Mouse (Mus musculus): Measurements from ENCODE around the gene Serpinc1. TPM values are rescaled to one million over a fixed set of nuclear protein-coding genes. Genes with fewer than 3 reads are reported as not detected.
"Not testable (repeated sequence)": the region's sequence is repeated elsewhere in the genome, so short reads cannot be mapped to it uniquely, and the experiment has no call there.

Serpinc1 gene
- under 1 TPM; 0.12 to 0.50 TPM for total RNA-seq (2021)

DNA sequence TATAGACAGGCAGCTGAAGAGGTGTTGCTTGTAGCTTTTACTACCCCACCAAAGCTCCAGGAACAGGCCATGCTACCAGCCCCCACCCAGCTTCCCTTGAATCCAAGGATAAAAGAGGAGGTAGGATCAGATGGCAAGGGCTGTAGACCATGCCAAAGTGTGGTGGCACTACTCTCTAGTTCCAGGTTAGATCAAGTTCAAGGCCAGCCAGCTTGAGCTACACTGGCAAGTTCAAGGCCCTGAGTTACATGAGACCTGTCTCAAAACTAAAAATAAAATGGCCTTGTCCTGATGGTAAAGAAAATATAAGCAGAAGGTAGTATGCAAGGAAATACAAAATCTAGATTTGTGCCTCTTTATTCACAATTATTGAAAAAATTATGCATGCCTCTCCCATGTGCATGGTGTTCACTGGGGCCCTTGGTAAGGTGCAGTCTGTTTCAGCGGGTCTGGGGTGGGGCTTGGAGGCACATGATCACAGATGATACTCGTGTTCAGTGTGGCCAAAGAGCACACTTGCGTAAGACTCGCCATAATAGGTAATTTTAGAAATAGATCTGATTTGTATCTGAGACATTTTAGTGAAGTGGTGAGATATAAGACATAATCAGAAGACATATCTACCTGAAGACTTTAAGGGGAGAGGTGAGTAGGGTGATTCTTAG is at the start of gene Serpinc1:
TSS of gene Serpinc1 (plus strand) at position 515 of the 665 bp plus-strand sequence.
- intact Hi-C loops (cut with DNase I) = loop anchor here (10.0 kb wide), 1 partner anchor 217 kb away; no protein-coding TSS in a partner anchor
- DNase-seq (ENCODE audit: low spot score in 2 of 2) = no peak

DNA sequence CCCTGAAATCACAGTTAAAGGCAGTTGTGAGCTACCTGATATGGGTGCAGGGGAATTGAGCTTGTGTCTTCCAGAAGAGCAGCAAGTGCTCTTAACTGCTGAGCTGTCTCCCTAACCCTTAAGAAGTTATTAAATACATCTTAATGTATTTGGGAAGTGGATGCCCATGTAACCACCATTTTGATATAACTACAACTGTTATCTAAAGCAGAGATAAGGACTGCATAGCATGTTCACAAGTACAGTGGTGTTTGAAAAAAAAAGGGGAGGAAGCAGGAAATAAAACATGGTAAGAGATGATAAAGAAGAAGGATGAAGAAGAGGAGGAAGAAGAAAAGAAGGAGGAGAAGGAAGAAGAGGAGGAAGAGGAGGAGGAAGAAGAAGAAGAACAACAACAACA is 47.1 kb upstream of the Serpinc1 start:
- intact Hi-C loops (cut with DNase I) = loop anchor here (10.0 kb wide), 1 partner anchor 77 kb away; no protein-coding TSS in a partner anchor

DNA sequence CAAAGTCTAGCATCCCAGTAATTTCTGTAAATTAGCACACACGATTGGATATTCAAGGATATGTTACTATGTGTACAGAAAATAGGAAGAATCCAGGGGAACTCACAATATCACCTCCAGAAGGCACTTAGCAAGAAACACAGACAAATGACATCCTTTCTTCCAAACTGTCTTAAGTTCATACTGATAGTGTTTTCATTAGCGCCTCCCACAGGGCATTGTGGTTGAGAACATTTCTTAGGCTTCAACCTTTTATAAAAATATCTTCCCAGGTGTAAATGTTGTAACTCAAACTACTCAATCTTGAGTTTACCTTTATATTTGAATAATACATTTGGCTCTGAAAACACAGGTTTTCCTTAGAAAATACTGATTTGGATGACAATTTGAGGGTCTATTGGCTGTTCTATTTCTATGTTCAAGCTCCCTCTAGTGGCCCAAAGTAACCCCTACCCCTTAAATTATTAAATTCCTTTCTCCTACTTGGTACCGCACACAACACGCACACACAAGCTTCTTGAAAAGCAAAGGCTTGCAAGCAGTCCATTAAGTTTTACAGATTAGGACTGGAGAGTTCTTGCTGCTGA is 44.4 kb upstream of the Serpinc1 start:
- intact Hi-C loops (cut with DNase I) = loop anchor here (2.0 to 10.0 kb wide), 2 partner anchors 79 to 191 kb away; no protein-coding TSS in a partner anchor

More for the DNA sequence above, 47.1 kb upstream of the Serpinc1 start:
- DNase-seq (ENCODE audit: low spot score in 2 of 2) = no peak

GRCm38 (mm10) chr1:160935551-160935950 is 42.8 kb upstream of the Serpinc1 start:
- intact Hi-C loops (cut with DNase I) = loop anchor here (2.0 to 10.0 kb wide), 2 partner anchors 81 to 193 kb away; no protein-coding TSS in a partner anchor
- DNase-seq (ENCODE audit: low spot score in 2 of 2) = no peak

More for the DNA sequence above, 44.4 kb upstream of the Serpinc1 start:
- no peak for DNase-seq (ENCODE audit: low spot score in 2 of 2)

DNA sequence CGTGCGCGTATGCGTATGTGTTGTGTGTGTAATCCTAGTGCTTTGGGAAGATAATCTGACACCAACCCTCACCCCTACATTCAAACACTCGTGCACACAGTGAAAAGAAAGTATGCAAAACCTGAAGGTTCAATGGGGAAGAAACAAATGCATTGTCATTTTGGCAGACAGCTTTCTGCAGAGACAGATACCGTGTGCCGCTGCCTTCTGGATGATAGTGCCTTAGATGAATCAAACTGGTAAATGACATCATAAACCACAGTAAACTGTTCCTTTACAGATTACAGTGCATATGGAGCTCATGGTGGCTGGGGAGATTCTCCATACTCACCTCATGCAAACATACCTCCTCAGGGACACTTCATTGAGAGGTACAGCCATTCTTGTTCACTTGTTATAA is 15.2 kb upstream of the Serpinc1 start:
- intact Hi-C loops (cut with DNase I) = no loop called here

DNA sequence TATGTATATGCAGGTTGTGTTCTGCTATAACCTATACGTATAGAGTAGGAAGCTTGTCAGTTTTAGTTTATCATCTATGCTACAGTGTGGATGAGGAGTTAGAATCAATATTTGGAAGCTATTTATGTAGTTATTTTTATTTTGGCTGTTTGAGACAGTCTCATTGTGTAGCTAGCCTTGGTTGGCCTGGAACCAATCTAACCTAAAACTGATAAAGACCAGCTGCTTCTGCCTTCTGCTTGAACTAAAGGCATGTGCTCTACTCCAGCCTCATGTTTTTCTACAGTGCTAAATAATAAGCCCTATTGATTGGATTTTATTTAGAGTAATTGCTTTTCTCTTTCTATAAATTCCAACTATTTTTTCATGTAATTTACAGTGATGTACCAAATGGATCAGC is 11.1 kb upstream of the Serpinc1 start:
- DNase-seq (ENCODE audit: low spot score in 2 of 2) = no peak
- intact Hi-C loops (cut with DNase I) = no loop called here

More for the DNA sequence above, 15.2 kb upstream of the Serpinc1 start:
- no peak for DNase-seq (ENCODE audit: low spot score in 2 of 2)

GRCm38 (mm10) chr1:160968643-160969042 is 9.7 kb upstream of the Serpinc1 start:
- intact Hi-C loops (cut with DNase I) = no loop called here
- no peak for DNase-seq (ENCODE audit: low spot score in 2 of 2)

DNA sequence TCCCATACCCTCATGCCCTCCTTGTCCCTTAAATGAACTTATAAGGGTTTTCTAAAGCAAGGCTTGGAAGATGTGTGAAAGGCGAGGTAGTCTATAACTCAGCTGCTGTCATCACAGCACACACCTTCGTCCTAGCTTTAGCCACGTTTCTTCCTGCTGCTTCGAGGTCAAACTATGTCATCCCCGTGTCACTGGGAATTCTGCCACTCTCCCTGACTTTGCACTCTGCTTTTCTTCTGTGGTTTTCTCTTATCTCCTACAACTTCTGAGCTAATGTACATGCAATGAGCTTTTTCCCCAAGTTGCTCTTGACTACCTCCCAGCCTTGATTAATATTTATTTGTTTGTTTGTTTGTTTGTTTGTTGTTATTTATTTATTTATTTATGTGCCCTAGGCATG is 1.6 kb downstream of the Serpinc1 start:
- no peak for DNase-seq (ENCODE audit: low spot score in 2 of 2)
- intact Hi-C loops (cut with DNase I) = no loop called here

GRCm38 (mm10) chr1:160980537-160981234 is 2.3 kb downstream of the Serpinc1 start:
- intact Hi-C loops (cut with DNase I) = no loop called here
- DNase-seq (ENCODE audit: low spot score in 2 of 2) = no peak

GRCm38 (mm10) chr1:160981337-160981736 is 3.0 kb downstream of the Serpinc1 start:
- intact Hi-C loops (cut with DNase I) = no loop called here
- DNase-seq (ENCODE audit: low spot score in 2 of 2) = no peak

DNA sequence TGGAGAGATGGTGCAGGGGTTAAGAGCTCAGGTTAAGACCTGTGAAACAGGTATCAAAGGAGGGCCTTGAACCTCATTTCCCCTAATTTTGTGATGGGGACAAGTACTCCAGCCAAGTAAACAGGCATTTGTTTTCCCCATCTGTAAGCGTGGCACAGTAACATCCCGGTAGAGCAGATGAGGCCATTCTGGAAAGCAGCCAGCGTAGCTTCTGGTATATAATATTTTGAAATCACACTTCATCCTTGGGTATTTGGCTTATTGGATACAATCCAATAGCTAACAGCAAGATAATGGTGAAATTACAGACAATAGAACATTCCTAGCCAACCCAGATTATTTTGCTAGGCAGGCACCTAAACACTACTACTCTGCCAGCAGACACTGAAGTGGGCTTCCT is 4.5 kb downstream of the Serpinc1 start:
- no peak for DNase-seq (ENCODE audit: low spot score in 2 of 2)
- intact Hi-C loops (cut with DNase I) = no loop called here

DNA sequence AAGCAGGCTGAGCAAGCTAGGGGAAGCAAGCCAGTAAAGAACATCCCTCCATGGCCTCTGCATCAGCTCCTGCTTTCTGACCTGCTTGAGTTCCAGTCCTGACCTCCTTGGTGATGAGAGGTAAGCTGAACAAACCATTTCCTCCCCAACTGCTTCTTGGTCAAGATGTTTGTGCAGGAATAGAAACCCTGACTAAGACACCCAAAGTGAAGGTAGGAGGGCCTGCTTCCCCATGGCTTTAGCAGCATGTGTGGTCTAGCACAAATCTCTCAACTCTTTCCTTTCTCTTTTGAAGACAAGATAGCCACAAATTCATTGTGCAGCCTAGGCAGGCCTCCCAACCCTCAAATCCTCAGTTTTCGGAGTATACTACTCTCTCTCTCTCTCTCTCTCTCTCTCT is 6.3 kb downstream of the Serpinc1 start:
- DNase-seq (ENCODE audit: low spot score in 2 of 2); intact Hi-C loops (cut with DNase I): not testable (repeated sequence)

- intact Hi-C loops (cut with DNase I) = no loop called here
- DNase-seq (ENCODE audit: low spot score in 2 of 2) = no peak
Observed at GRCm38 (mm10) chr1:160985477-160985876, 7.1 kb downstream of the Serpinc1 start.

- intact Hi-C loops (cut with DNase I) = no loop called here
- no peak for DNase-seq (ENCODE audit: low spot score in 2 of 2)
Observed at GRCm38 (mm10) chr1:160986881-160987635, 8.7 kb downstream of the Serpinc1 start.

- no peak for DNase-seq (ENCODE audit: low spot score in 2 of 2)
- intact Hi-C loops (cut with DNase I) = no loop called here
Observed at GRCm38 (mm10) chr1:160989395-160989794, 11.0 kb downstream of the Serpinc1 start.

GRCm38 (mm10) chr1:160993851-160994250 is 15.5 kb downstream of the Serpinc1 start:
- intact Hi-C loops (cut with DNase I) = no loop called here
- no peak for DNase-seq (ENCODE audit: low spot score in 2 of 2)

DNA sequence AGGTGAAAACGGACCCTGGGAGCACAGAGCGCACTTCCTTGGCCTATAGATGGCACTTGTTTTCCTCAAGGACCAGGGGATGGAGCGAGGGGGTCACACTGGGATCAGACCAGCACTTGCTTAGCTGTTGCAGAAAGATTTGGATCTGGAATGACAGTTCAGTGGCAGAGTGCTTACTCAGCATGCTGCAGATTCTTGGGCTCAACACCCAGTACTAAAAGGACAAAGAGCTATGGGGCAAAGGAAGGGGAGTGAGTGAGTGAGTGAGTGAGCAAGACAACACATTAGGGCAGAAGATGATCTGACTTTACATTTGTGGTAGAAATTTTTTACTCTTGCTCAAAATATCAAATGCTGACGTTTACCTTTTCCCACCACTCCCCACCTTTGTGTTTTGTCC is 26.6 kb downstream of the Serpinc1 start:
- intact Hi-C loops (cut with DNase I) = no loop called here
- no peak for DNase-seq (ENCODE audit: low spot score in 2 of 2)

DNA sequence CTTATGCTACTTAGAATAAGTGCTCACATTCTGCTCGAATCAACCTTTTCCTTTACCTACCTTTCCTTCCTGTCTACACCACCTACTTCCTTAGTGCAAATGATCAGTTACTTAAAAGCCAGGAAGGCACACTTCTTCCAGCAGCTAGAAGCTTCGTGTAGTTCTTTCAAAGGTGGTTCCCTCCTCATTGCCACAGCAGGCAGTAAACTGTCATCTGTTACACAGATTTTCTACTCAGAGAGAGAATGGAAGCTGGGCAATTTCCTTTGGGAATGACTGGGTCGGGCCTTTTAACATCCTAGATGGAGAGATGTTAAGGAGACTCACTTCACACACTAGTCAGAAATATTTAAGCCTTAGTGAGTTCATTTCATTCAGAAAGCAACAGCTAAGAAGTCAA is 27.1 kb downstream of the Serpinc1 start:
- DNase-seq (ENCODE audit: low spot score in 2 of 2) = no peak
- intact Hi-C loops (cut with DNase I) = no loop called here

DNA sequence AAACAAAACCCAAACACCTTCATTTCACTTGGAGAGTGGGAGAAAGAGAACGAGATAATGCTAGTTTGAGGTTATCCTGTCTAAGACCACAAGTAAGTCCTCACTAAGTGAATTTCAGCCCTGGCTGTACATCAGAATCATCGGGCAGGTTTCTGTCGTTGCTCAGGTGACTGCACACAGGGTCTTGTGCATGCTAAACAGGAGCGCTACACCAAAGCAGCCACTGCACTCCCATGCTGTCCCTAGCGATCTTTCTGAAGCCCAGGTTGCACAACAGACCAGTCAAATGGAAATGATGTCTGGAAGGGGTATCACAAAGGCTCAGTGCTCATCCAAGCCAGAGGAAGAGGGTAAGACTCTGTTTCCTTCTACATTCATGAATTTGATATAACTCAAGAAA is 28.1 kb downstream of the Serpinc1 start:
- intact Hi-C loops (cut with DNase I) = no loop called here
- DNase-seq (ENCODE audit: low spot score in 2 of 2) = no peak

GRCm38 (mm10) chr1:161008038-161008437 is 29.7 kb downstream of the Serpinc1 start:
- DNase-seq (ENCODE audit: low spot score in 2 of 2) = no peak
- intact Hi-C loops (cut with DNase I) = no loop called here

All from left cerebral cortex, postnatal 36 days (tissue).